Mouse (Mus musculus) lung, adult 18-20 months (tissue): Measurements from ENCODE around the gene Kank4.
"Not testable (repeated sequence)": the region's sequence is repeated elsewhere in the genome, so short reads cannot be mapped to it uniquely, and the experiment has no call there.

Experiments used
- DNase-seq, 2 experiments: peaks; one replicate each; pipeline ENCODE4 v3.0.0; 2022; ENCODE audit warnings: mixed read lengths in 2 of 2

The Kank4 gene

GRCm38 (mm10) chr4:98826701-98827100 lies 9.4 kb upstream of the Kank4 start:
- DNase-seq, result no peak

- not testable (repeated sequence) for DNase-seq
These were observed 6.4 kb upstream of the Kank4 start, which contains the start of gene I0C0044D17Rik for GRCm38 (mm10) chr4:98823740-98824139. Gene I0C0044D17Rik, minus strand, starts transcription at chr4:98823840.

- no peak for DNase-seq
These were observed 5.7 kb upstream of the Kank4 start for GRCm38 (mm10) chr4:98823047-98823446.

GRCm38 (mm10) chr4:98822478-98822877 lies 5.1 kb upstream of the Kank4 start:
- DNase-seq, result no peak

GRCm38 (mm10) chr4:98819216-98819755 lies 1.9 kb upstream of the Kank4 start:
- DNase-seq, result no peak

GRCm38 (mm10) chr4:98816807-98817183 lies 542 bp downstream of the Kank4 start:
- DNase-seq, result no peak

- DNase-seq, result peak; percentile 59 to 61
These were observed 11.0 kb downstream of the Kank4 start for GRCm38 (mm10) chr4:98806306-98806705.

GRCm38 (mm10) chr4:98805291-98806048 lies 11.9 kb downstream of the Kank4 start:
- no peak for DNase-seq

GRCm38 (mm10) chr4:98804476-98805134 lies 12.7 kb downstream of the Kank4 start:
- no peak for DNase-seq

- DNase-seq, result peak in 1 of 2 experiments; percentile 33
These were observed 15.6 kb downstream of the Kank4 start for GRCm38 (mm10) chr4:98801775-98802174.

- peak in 1 of 2 experiments; percentile 18 for DNase-seq
These were observed 16.5 kb downstream of the Kank4 start for GRCm38 (mm10) chr4:98800824-98801223.

GRCm38 (mm10) chr4:98796591-98797341 lies 20.6 kb downstream of the Kank4 start:
- peak; percentile 23 to 32 for DNase-seq

- peak in 1 of 2 experiments; percentile 45 for DNase-seq
These were observed 22.1 kb downstream of the Kank4 start for GRCm38 (mm10) chr4:98795241-98795640.

GRCm38 (mm10) chr4:98793486-98793885 lies 23.9 kb downstream of the Kank4 start:
- no peak for DNase-seq

- no peak for DNase-seq
These were observed 26.6 kb downstream of the Kank4 start for GRCm38 (mm10) chr4:98790721-98791120.

GRCm38 (mm10) chr4:98789861-98790311 lies 27.5 kb downstream of the Kank4 start:
- peak in 1 of 2 experiments; percentile 23 for DNase-seq

- no peak for DNase-seq
These were observed 28.1 kb downstream of the Kank4 start for GRCm38 (mm10) chr4:98789133-98789765.

- no peak for DNase-seq
These were observed 31.1 kb downstream of the Kank4 start for GRCm38 (mm10) chr4:98786281-98786680.

GRCm38 (mm10) chr4:98785851-98786250 lies 31.5 kb downstream of the Kank4 start:
- DNase-seq, result no peak

GRCm38 (mm10) chr4:98778219-98778618 lies 39.1 kb downstream of the Kank4 start:
- no peak for DNase-seq

GRCm38 (mm10) chr4:98777464-98777863 lies 39.9 kb downstream of the Kank4 start:
- no peak for DNase-seq

GRCm38 (mm10) chr4:98776721-98777427 lies 40.5 kb downstream of the Kank4 start:
- DNase-seq, result no peak
